Mouse (Mus musculus): Measurements from ENCODE around the gene Klhl31. TPM values are rescaled to one million over a fixed set of nuclear protein-coding genes. Genes with fewer than 3 reads are reported as not detected.

Gene Klhl31
- polyA plus RNA-seq, 1 experiment from 2014 or later: 0.08 TPM

- Histone ChIP-seq H3K4me2 (replicated peaks; ENCODE audit: low read depth) (no peak overlapping the region), H3K9me3 (ENCODE audit: control insufficient read depth, low read length) (no peaks in the 10 kb centered on the region), H3K27me3 (ENCODE audit: control insufficient read depth, insufficient read depth, low read length) (no peaks in the 10 kb centered on the region), H3K36me3 (ENCODE audit: control insufficient read depth, insufficient read depth, low read length) (no peaks in the 10 kb centered on the region), H3K27ac (replicated peaks) (no peak overlapping the region), H3K4me3 (ENCODE audit: low read depth, low read length) (no peak overlapping the region), H3K9ac (ENCODE audit: low read length) (no peak overlapping the region), H3K4me1 (replicated peaks; ENCODE audit: control insufficient read depth, insufficient read depth) (no peaks in the 10 kb centered on the region)
- ATAC-seq (ENCODE audit: low FRiP score, low TSS enrichment) (no peak), DNase-seq (ENCODE audit: low spot score) (no peak)
- TF ChIP-seq EP300 (optimal IDR thresholded peaks at IDR 0.05) (no peak), CTCF (IDR thresholded peaks at IDR 0.05; ENCODE audit: low read depth) (peak; percentile 71)
Observed at GRCm38 (mm10) chr9:77610811-77611210, 25.5 kb upstream of the Klhl31 start.

- no peak for DNase-seq (ENCODE audit: low spot score)
- H3K27ac ChIP-seq (replicated peaks): no peak overlapping the region
- TF ChIP-seq EP300 (optimal IDR thresholded peaks at IDR 0.05): no peak
- H3K27me3 ChIP-seq (ENCODE audit: control insufficient read depth, insufficient read depth, low read length): no peaks in the 10 kb centered on the region
- 66% methylated on average over 4 of the region's 4 CpGs for WGBS
- ATAC-seq (ENCODE audit: low FRiP score, low TSS enrichment): 0 out of 2 replicates have a peak, but pooled peaks have one; percentile 18
- no peaks in the 10 kb centered on the region for H3K9me3 ChIP-seq (ENCODE audit: control insufficient read depth, low read length)
- H3K9ac ChIP-seq (ENCODE audit: low read length): no peak overlapping the region
- no peak overlapping the region for H3K4me3 ChIP-seq (ENCODE audit: low read depth, low read length)
- H3K4me1 ChIP-seq (replicated peaks; ENCODE audit: control insufficient read depth, insufficient read depth): no peaks in the 10 kb centered on the region
- no peak overlapping the region for H3K4me2 ChIP-seq (replicated peaks; ENCODE audit: low read depth)
- H3K36me3 ChIP-seq (ENCODE audit: control insufficient read depth, insufficient read depth, low read length): no peaks in the 10 kb centered on the region
Observed at GRCm38 (mm10) chr9:77612349-77612748, 24.0 kb upstream of the Klhl31 start.

- WGBS: 68% methylated on average over 4 of the region's 4 CpGs
- ATAC-seq (ENCODE audit: low FRiP score, low TSS enrichment) (no peak), DNase-seq (ENCODE audit: low spot score) (no peak)
- H3K4me3 ChIP-seq (ENCODE audit: low read depth, low read length): no peak overlapping the region
- no peaks in the 10 kb centered on the region for H3K4me1 ChIP-seq (replicated peaks; ENCODE audit: control insufficient read depth, insufficient read depth)
- no peak overlapping the region for H3K4me2 ChIP-seq (replicated peaks; ENCODE audit: low read depth)
- H3K36me3 ChIP-seq (ENCODE audit: control insufficient read depth, insufficient read depth, low read length): no peaks in the 10 kb centered on the region
- TF ChIP-seq EP300 (optimal IDR thresholded peaks at IDR 0.05): no peak
- TF ChIP-seq CTCF (IDR thresholded peaks at IDR 0.05; ENCODE audit: low read depth): no peak
- no peaks in the 10 kb centered on the region for H3K9me3 ChIP-seq (ENCODE audit: control insufficient read depth, low read length)
- H3K27me3 ChIP-seq (ENCODE audit: control insufficient read depth, insufficient read depth, low read length): no peaks in the 10 kb centered on the region
- no peak overlapping the region for H3K27ac ChIP-seq (replicated peaks)
- H3K9ac ChIP-seq (ENCODE audit: low read length): no peak overlapping the region
Observed at GRCm38 (mm10) chr9:77615868-77616267, 20.4 kb upstream of the Klhl31 start.

GRCm38 (mm10) chr9:77616796-77617195 is 19.5 kb upstream of the Klhl31 start:
- no peak for TF ChIP-seq CTCF (IDR thresholded peaks at IDR 0.05; ENCODE audit: low read depth)
- no peak for TF ChIP-seq EP300 (optimal IDR thresholded peaks at IDR 0.05)
- no peak overlapping the region for H3K9ac ChIP-seq (ENCODE audit: low read length)
- DNase-seq (ENCODE audit: low spot score): no peak
- H3K36me3 ChIP-seq (ENCODE audit: control insufficient read depth, insufficient read depth, low read length): no peaks in the 10 kb centered on the region
- H3K27ac ChIP-seq (replicated peaks): no peak overlapping the region
- no peak overlapping the region for H3K4me3 ChIP-seq (ENCODE audit: low read depth, low read length)
- no peak for ATAC-seq (ENCODE audit: low FRiP score, low TSS enrichment)
- H3K4me2 ChIP-seq (replicated peaks; ENCODE audit: low read depth): no peak overlapping the region
- no peaks in the 10 kb centered on the region for H3K27me3 ChIP-seq (ENCODE audit: control insufficient read depth, insufficient read depth, low read length)
- H3K9me3 ChIP-seq (ENCODE audit: control insufficient read depth, low read length): no peaks in the 10 kb centered on the region
- WGBS: 65% methylated on average over 4 of the region's 4 CpGs
- H3K4me1 ChIP-seq (replicated peaks; ENCODE audit: control insufficient read depth, insufficient read depth): no peaks in the 10 kb centered on the region

- WGBS: 65% methylated on average over 6 of the region's 6 CpGs
- ATAC-seq (ENCODE audit: low FRiP score, low TSS enrichment) (no peak), DNase-seq (ENCODE audit: low spot score) (no peak)
- H3K4me1 ChIP-seq (replicated peaks; ENCODE audit: control insufficient read depth, insufficient read depth): no peaks in the 10 kb centered on the region
- no peaks in the 10 kb centered on the region for H3K36me3 ChIP-seq (ENCODE audit: control insufficient read depth, insufficient read depth, low read length)
- no peak overlapping the region for H3K4me2 ChIP-seq (replicated peaks; ENCODE audit: low read depth)
- no peak overlapping the region for H3K4me3 ChIP-seq (ENCODE audit: low read depth, low read length)
- no peaks in the 10 kb centered on the region for H3K9me3 ChIP-seq (ENCODE audit: control insufficient read depth, low read length)
- no peak overlapping the region for H3K27ac ChIP-seq (replicated peaks)
- no peaks in the 10 kb centered on the region for H3K27me3 ChIP-seq (ENCODE audit: control insufficient read depth, insufficient read depth, low read length)
- no peak overlapping the region for H3K9ac ChIP-seq (ENCODE audit: low read length)
- TF ChIP-seq EP300 (optimal IDR thresholded peaks at IDR 0.05): no peak
- no peak for TF ChIP-seq CTCF (IDR thresholded peaks at IDR 0.05; ENCODE audit: low read depth)
Observed at GRCm38 (mm10) chr9:77617751-77618150, 18.5 kb upstream of the Klhl31 start.

- no peaks in the 10 kb centered on the region for H3K27me3 ChIP-seq (ENCODE audit: control insufficient read depth, insufficient read depth, low read length)
- no peaks in the 10 kb centered on the region for H3K36me3 ChIP-seq (ENCODE audit: control insufficient read depth, insufficient read depth, low read length)
- no peak overlapping the region for H3K27ac ChIP-seq (replicated peaks)
- H3K4me2 ChIP-seq (replicated peaks; ENCODE audit: low read depth): no peak overlapping the region
- H3K9ac ChIP-seq (ENCODE audit: low read length): no peak overlapping the region
- no peaks in the 10 kb centered on the region for H3K9me3 ChIP-seq (ENCODE audit: control insufficient read depth, low read length)
- WGBS: 66% methylated on average over 2 of the region's 2 CpGs
- TF ChIP-seq EP300 (optimal IDR thresholded peaks at IDR 0.05): no peak
- TF ChIP-seq CTCF (IDR thresholded peaks at IDR 0.05; ENCODE audit: low read depth): no peak
- no peaks in the 10 kb centered on the region for H3K4me1 ChIP-seq (replicated peaks; ENCODE audit: control insufficient read depth, insufficient read depth)
- ATAC-seq (ENCODE audit: low FRiP score, low TSS enrichment) (no peak), DNase-seq (ENCODE audit: low spot score) (no peak)
- H3K4me3 ChIP-seq (ENCODE audit: low read depth, low read length): no peak overlapping the region
Observed at GRCm38 (mm10) chr9:77618392-77618791, 17.9 kb upstream of the Klhl31 start.
